11 mouse cellular contexts compared by ENCODE assay signal in the genomic region with DNA sequence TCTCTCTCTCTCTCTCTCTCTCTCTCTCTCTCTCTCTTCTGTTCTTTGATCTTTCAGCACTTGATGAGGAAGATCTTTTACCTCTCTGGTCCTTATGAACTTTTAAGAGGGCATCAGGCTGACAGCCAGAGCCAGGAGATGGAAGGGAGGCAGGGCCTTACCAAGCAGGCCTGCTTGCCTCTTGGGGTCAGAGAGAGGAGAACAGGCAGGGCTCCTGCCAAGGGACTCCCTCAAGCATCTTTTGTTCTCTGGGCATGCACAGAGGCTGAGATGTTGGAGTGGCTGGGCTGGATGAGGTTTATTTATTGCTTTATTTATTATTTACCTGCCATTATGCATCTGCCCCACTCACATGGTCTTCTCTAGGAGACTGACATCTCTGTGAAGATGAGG.
DNase-seq lines count a peak whose midpoint lies in the region; ATAC-seq lines count a peak whose summit lies in the region.
"Had no signal": no experiment of that assay in that cellular context is flagged by ENCODE, and none has a peak within 500 bp of the region (broad histone marks: within the 10 kb centered on the region; RNA-seq: fewer than 3 reads in every experiment).

No protein-coding gene starts in this region.

- H3K9ac ChIP-seq in hindbrain, embryonic 16.5 days (ENCODE audit: low read depth, low read length) = no peak overlapping the region
- no peak overlapping the region for H3K9ac ChIP-seq in forebrain, embryonic 16.5 days (replicated peaks; ENCODE audit: low read depth, low read length)
- H3K9ac ChIP-seq in midbrain, embryonic 12.5 days (replicated peaks) = no peak overlapping the region
- H3K9ac ChIP-seq: liver, embryonic 12.5 days had no signal

- no peak for DNase-seq in hindbrain, embryonic 10.5 days (ENCODE audit: low spot score)
- peak; percentile 11 for DNase-seq in embryo, embryonic 10 days (ENCODE audit: low spot score)
- DNase-seq in left cerebral cortex, postnatal 10 days (ENCODE audit: extremely low spot score in 1 of 2, low spot score in 2 of 2) = no peak
- DNase-seq in Muller cell, postnatal 12 days (ENCODE audit: inconsistent ontology term) = no peak
- DNase-seq: gastrocnemius, postnatal 25 days; thymus, adult 2 months had no signal

- peaks cover 5% of the 10 kb centered on the region; the same call in 1 of the 2 replicates for H3K27me3 ChIP-seq in hindbrain, embryonic 10.5 days (ENCODE audit: insufficient read depth, poor library complexity, severe bottlenecking)
- peaks cover 5% of the 10 kb centered on the region for H3K27me3 ChIP-seq in hindbrain, embryonic 16.5 days (replicated peaks; ENCODE audit: control insufficient read depth, insufficient read depth, low read length)
- H3K27me3 ChIP-seq in forebrain, embryonic 16.5 days (replicated peaks; ENCODE audit: control insufficient read depth, insufficient read depth, low read length) = peaks cover 14% of the 10 kb centered on the region
- H3K27me3 ChIP-seq in midbrain, embryonic 12.5 days = peaks cover 3% of the 10 kb centered on the region; the same call in 1 of the 2 replicates
- H3K27me3 ChIP-seq: liver, embryonic 12.5 days had no signal

- no peaks in the 10 kb centered on the region for H3K9me3 ChIP-seq in hindbrain, embryonic 10.5 days
- H3K9me3 ChIP-seq in hindbrain, embryonic 16.5 days (ENCODE audit: control insufficient read depth, low read length) = no peaks in the 10 kb centered on the region
- no peaks in the 10 kb centered on the region for H3K9me3 ChIP-seq in forebrain, embryonic 16.5 days (ENCODE audit: control insufficient read depth, low read length)
- H3K9me3 ChIP-seq in midbrain, embryonic 12.5 days = no peaks in the 10 kb centered on the region
- H3K9me3 ChIP-seq: liver, embryonic 12.5 days had no signal

- no peak overlapping the region for H3K4me3 ChIP-seq in hindbrain, embryonic 10.5 days
- H3K4me3 ChIP-seq in hindbrain, embryonic 16.5 days (ENCODE audit: low read length) = no peak overlapping the region
- H3K4me3 ChIP-seq in forebrain, embryonic 16.5 days (replicated peaks; ENCODE audit: low read length) = no peak overlapping the region
- H3K4me3 ChIP-seq in midbrain, embryonic 12.5 days = no peak overlapping the region
- H3K4me3 ChIP-seq: liver, embryonic 12.5 days had no signal

- ATAC-seq in hindbrain, embryonic 16.5 days = no peak
- 0 out of 2 replicates have a peak, but pooled peaks have one; percentile 39 for ATAC-seq in forebrain, embryonic 16.5 days
- ATAC-seq in midbrain, embryonic 12.5 days (ENCODE audit: low FRiP score, low read depth) = peak; percentile 56; the same call in 1 of the 2 replicates
- ATAC-seq in erythroblast, adult 5-6 weeks (replicated peaks; ENCODE audit: low FRiP score, poor library complexity, severe bottlenecking) = no peak
- ATAC-seq: liver, embryonic 12.5 days had no signal

- intact Hi-C loops in left cerebral cortex, postnatal 10 days (cut with DNase I) = no loop called here

- H3K27ac ChIP-seq in hindbrain, embryonic 10.5 days = peak overlapping the region; percentile 80
- H3K27ac ChIP-seq in hindbrain, embryonic 16.5 days (ENCODE audit: low read depth, low read length) = no peak overlapping the region
- H3K27ac ChIP-seq in forebrain, embryonic 16.5 days (ENCODE audit: low read length) = no peak overlapping the region
- H3K27ac ChIP-seq in midbrain, embryonic 12.5 days (replicated peaks) = peak overlapping the region; percentile 77
- H3K27ac ChIP-seq: liver, embryonic 12.5 days had no signal

- peaks cover 23% of the 10 kb centered on the region for H3K4me1 ChIP-seq in hindbrain, embryonic 10.5 days (replicated peaks)
- H3K4me1 ChIP-seq in hindbrain, embryonic 16.5 days (ENCODE audit: control insufficient read depth, insufficient read depth, low read depth, low read length) = peaks cover 15% of the 10 kb centered on the region
- H3K4me1 ChIP-seq in forebrain, embryonic 16.5 days (replicated peaks; ENCODE audit: control insufficient read depth, insufficient read depth, low read length) = peaks cover 19% of the 10 kb centered on the region
- peaks cover 20% of the 10 kb centered on the region for H3K4me1 ChIP-seq in midbrain, embryonic 12.5 days
- H3K4me1 ChIP-seq: liver, embryonic 12.5 days had no signal

- no peak overlapping the region for H3K4me2 ChIP-seq in hindbrain, embryonic 16.5 days (ENCODE audit: low read length)
- H3K4me2 ChIP-seq in forebrain, embryonic 16.5 days (ENCODE audit: low read length) = no peak overlapping the region
- no peak overlapping the region for H3K4me2 ChIP-seq in midbrain, embryonic 12.5 days (replicated peaks)
- H3K4me2 ChIP-seq: liver, embryonic 12.5 days had no signal

- no peaks in the 10 kb centered on the region for H3K36me3 ChIP-seq in hindbrain, embryonic 10.5 days
- no peaks in the 10 kb centered on the region for H3K36me3 ChIP-seq in hindbrain, embryonic 16.5 days (ENCODE audit: control insufficient read depth, insufficient read depth, low read length)
- H3K36me3 ChIP-seq in forebrain, embryonic 16.5 days (ENCODE audit: control insufficient read depth, insufficient read depth) = no peaks in the 10 kb centered on the region
- H3K36me3 ChIP-seq in midbrain, embryonic 12.5 days = no peaks in the 10 kb centered on the region
- H3K36me3 ChIP-seq: liver, embryonic 12.5 days had no signal

Comparison
In these comparisons a context has a peak if more than half of its experiments do, and no peak if none do; other contexts are left out.
1. H3K27ac ChIP-seq: peak in hindbrain, embryonic 10.5 days (single experiment) and midbrain, embryonic 12.5 days (single experiment); none in hindbrain, embryonic 16.5 days (single experiment) and forebrain, embryonic 16.5 days (single experiment).
2. ATAC-seq: peak in forebrain, embryonic 16.5 days (single experiment) and midbrain, embryonic 12.5 days (single experiment); none in hindbrain, embryonic 16.5 days (single experiment) and erythroblast, adult 5-6 weeks (single experiment).